ENCODE assay signal across 29 mouse cellular contexts in genomic region chr13:64253697-64254096, GRCm38 (mm10). TPM values are rescaled to one million over a fixed set of nuclear protein-coding genes. Genes with fewer than 3 reads are reported as not detected.
DNase-seq lines count a peak whose midpoint lies in the region; ATAC-seq and TF ChIP-seq lines count a peak whose summit lies in the region.
"Had no signal": no experiment of that assay in that cellular context is flagged by ENCODE, and none has a peak within 500 bp of the region (broad histone marks: within the 10 kb centered on the region; RNA-seq: fewer than 3 reads in every experiment).

No protein-coding gene starts in this region.

- TF ChIP-seq CTCF in testis, adult 2 months (IDR thresholded peaks at IDR 0.05; ENCODE audit: control insufficient read depth, insufficient read depth, insufficient replicate concordance, low read depth, low read length): no peak

- no peak for ATAC-seq in midbrain, embryonic 13.5 days
- ATAC-seq: CD4-positive, CD25-positive, alpha-beta regulatory T cell, adult 4 months; forebrain, embryonic 14.5 days; forebrain, embryonic 16.5 days; Patski had no signal

- H3K27ac ChIP-seq in testis, adult 2 months (ENCODE audit: control insufficient read depth, insufficient read depth, low read depth, low read length): peak overlapping the region; percentile 64
- no peak overlapping the region for H3K27ac ChIP-seq in midbrain, embryonic 13.5 days
- no peak overlapping the region for H3K27ac ChIP-seq in limb, embryonic 10.5 days
- H3K27ac ChIP-seq: embryonic facial prominence, embryonic 13.5 days; embryonic facial prominence, embryonic 15.5 days; forebrain, embryonic 10.5 days; forebrain, embryonic 12.5 days had no signal

- no peaks in the 10 kb centered on the region for H3K36me3 ChIP-seq in testis, adult 2 months (ENCODE audit: control insufficient read depth, insufficient read depth, low read length)
- H3K36me3 ChIP-seq in midbrain, embryonic 13.5 days: no peaks in the 10 kb centered on the region
- no peaks in the 10 kb centered on the region for H3K36me3 ChIP-seq in limb, embryonic 10.5 days
- H3K36me3 ChIP-seq: embryonic facial prominence, embryonic 13.5 days; embryonic facial prominence, embryonic 15.5 days; forebrain, embryonic 10.5 days; forebrain, embryonic 12.5 days; G1E had no signal

- no peak overlapping the region for H3K4me3 ChIP-seq in testis, adult 2 months (ENCODE audit: control insufficient read depth, low read depth, low read length)
- H3K4me3 ChIP-seq in midbrain, embryonic 13.5 days (replicated peaks): no peak overlapping the region
- no peak overlapping the region for H3K4me3 ChIP-seq in limb, embryonic 10.5 days
- H3K4me3 ChIP-seq: embryonic facial prominence, embryonic 13.5 days; embryonic facial prominence, embryonic 15.5 days; erythroblast, embryonic 14.5 days; forebrain, embryonic 10.5 days; forebrain, embryonic 12.5 days had no signal

- H3K27me3 ChIP-seq in testis, adult 2 months (ENCODE audit: control insufficient read depth, insufficient read depth, low read length): no peaks in the 10 kb centered on the region
- no peaks in the 10 kb centered on the region for H3K27me3 ChIP-seq in midbrain, embryonic 13.5 days
- H3K27me3 ChIP-seq in limb, embryonic 10.5 days (ENCODE audit: low read depth, poor library complexity, severe bottlenecking): no peaks in the 10 kb centered on the region
- H3K27me3 ChIP-seq: embryonic facial prominence, embryonic 13.5 days; embryonic facial prominence, embryonic 15.5 days; forebrain, embryonic 12.5 days; Patski had no signal

- intact Hi-C loops in heart, postnatal 25 days (cut with DNase I): no loop called here
- intact Hi-C loops in left cerebral cortex, postnatal 14 days (cut with DNase I): no loop called here

- no peak for TF ChIP-seq POLR2A in testis, adult 2 months (IDR thresholded peaks at IDR 0.05; ENCODE audit: control insufficient read depth, low read depth, low read length)

- no peak overlapping the region for H3K9ac ChIP-seq in midbrain, embryonic 13.5 days (replicated peaks)
- H3K9ac ChIP-seq: embryonic facial prominence, embryonic 13.5 days; embryonic facial prominence, embryonic 15.5 days; forebrain, embryonic 12.5 days had no signal

- no peaks in the 10 kb centered on the region; the same call in 1 of the 2 replicates for H3K4me1 ChIP-seq in testis, adult 2 months (ENCODE audit: control insufficient read depth, insufficient read depth, low read length)
- H3K4me1 ChIP-seq in midbrain, embryonic 13.5 days (replicated peaks): peaks cover 9% of the 10 kb centered on the region; the same call in 1 of the 2 replicates
- H3K4me1 ChIP-seq in limb, embryonic 10.5 days: peaks cover 27% of the 10 kb centered on the region

- peak; percentile 16 for DNase-seq in heart, adult 11 months
- DNase-seq in heart, postnatal 25 days (ENCODE audit: low spot score): no peak
- peak; percentile 60 for DNase-seq in R1 (ENCODE audit: low read depth, low spot score)
- DNase-seq in testis, postnatal 14 days (ENCODE audit: low spot score): peak; percentile 56
- no peak for DNase-seq in limb, embryonic 10.5 days (ENCODE audit: low spot score)
- DNase-seq in left cerebral cortex, postnatal 14 days (ENCODE audit: low spot score in 2 of 2): no peak
- DNase-seq: adrenal gland, adult 2 months; adrenal gland, postnatal 10 days; adrenal gland, postnatal 25 days; B cell, adult 2 months; cerebellum, adult 11 months; cerebellum, adult 18-20 months; cerebellum, adult 8-10 months; cerebellum, adult 9-11 months; cerebellum, postnatal 14 days; cerebellum, postnatal 36 days; embryo, embryonic 11 days had no signal

- H3K9me3 ChIP-seq in midbrain, embryonic 13.5 days: no peaks in the 10 kb centered on the region
- H3K9me3 ChIP-seq in limb, embryonic 10.5 days (replicated peaks): no peaks in the 10 kb centered on the region
- H3K9me3 ChIP-seq: embryonic facial prominence, embryonic 13.5 days; embryonic facial prominence, embryonic 15.5 days; forebrain, embryonic 10.5 days; forebrain, embryonic 12.5 days; G1E had no signal

- no peak overlapping the region for H3K4me2 ChIP-seq in midbrain, embryonic 13.5 days (replicated peaks)
- H3K4me2 ChIP-seq: embryonic facial prominence, embryonic 13.5 days; embryonic facial prominence, embryonic 15.5 days; forebrain, embryonic 12.5 days had no signal

RNA-seq across cellular contexts. Expression of gene Cdc14b, which starts 21.4 kb away (rescaled TPM):
- total RNA-seq in heart, postnatal 25 days (2021): 1 to 10 TPM; 7.0 to 9.0 TPM
- polyA plus RNA-seq in testis, adult 2 months (2012; rRNA removed): 55.6 and 60.4 TPM in 2 replicates
- polyA plus RNA-seq in midbrain, embryonic 13.5 days (2015; fragmentation: Nextera tagmentation; extraction: Ambion mirVana): 3.6 and 4.1 TPM in 2 replicates
- 34.9 and 43.5 TPM in 2 replicates for polyA plus RNA-seq in limb, embryonic 10.5 days (2016; fragmentation: Nextera tagmentation; extraction: Ambion mirVana)
- total RNA-seq in left cerebral cortex, postnatal 14 days (2021): 1 to 10 TPM; 4.6 to 6.0 TPM
- polyA plus RNA-seq: erythroblast, embryonic 14.5 days had no signal

RNA-seq across cellular contexts. Expression of gene Aaed1, which starts 58.8 kb away (rescaled TPM):
- 10 to 100 TPM; 56.6 to 60.1 TPM for total RNA-seq in heart, postnatal 25 days (2021)
- 10.3 and 15.6 TPM in 2 replicates for polyA plus RNA-seq in testis, adult 2 months (2012; rRNA removed)
- 12.9 and 13.6 TPM in 2 replicates for polyA plus RNA-seq in midbrain, embryonic 13.5 days (2015; fragmentation: Nextera tagmentation; extraction: Ambion mirVana)
- 32.5 and 33.0 TPM in 2 replicates for polyA plus RNA-seq in limb, embryonic 10.5 days (2016; fragmentation: Nextera tagmentation; extraction: Ambion mirVana)
- 10 to 100 TPM; 10.5 to 15.0 TPM for total RNA-seq in left cerebral cortex, postnatal 14 days (2021)

Comparison
In these comparisons a context has a peak if more than half of its experiments do, and no peak if none do; other contexts are left out.
1. DNase-seq: peak in heart, adult 11 months (single experiment), R1 (single experiment) and testis, postnatal 14 days (single experiment); none in heart, postnatal 25 days (single experiment), limb, embryonic 10.5 days (single experiment) and left cerebral cortex, postnatal 14 days (0 of 2).